Mouse (Mus musculus): Measurements from ENCODE around the gene Zfp507. TPM values are rescaled to one million over a fixed set of nuclear protein-coding genes. Genes with fewer than 3 reads are reported as not detected.

Gene Zfp507
- polyA plus RNA-seq, 1 experiment, result 7.0 TPM

DNA sequence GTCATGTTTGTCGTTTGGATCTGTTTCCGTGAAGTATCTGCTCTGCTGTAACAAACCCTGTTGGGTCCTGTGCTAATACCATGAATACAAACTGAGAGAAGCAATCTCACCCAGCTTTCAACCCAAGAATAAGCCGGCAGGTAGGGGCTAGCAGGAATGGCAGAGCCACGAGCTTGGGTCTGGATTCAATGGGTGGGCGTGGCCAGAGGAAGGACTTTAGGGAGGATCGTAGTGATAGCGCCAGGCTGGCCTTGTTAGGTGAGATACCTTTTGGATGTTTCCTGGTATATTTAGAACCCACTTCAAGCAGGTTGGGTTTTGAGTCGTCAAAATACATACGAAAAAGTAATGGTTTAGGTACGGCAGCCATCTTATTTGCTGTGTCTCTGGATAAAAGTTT, 1.4 kb upstream of the Zfp507 start:
- no peak overlapping the region for H3K27ac ChIP-seq (ENCODE audit: insufficient read depth, low read depth, low read length)
- H3K27me3 ChIP-seq (replicated peaks; ENCODE audit: control insufficient read depth, insufficient read depth, low read length), result no peaks in the 10 kb centered on the region
- no peak overlapping the region for H3K4me3 ChIP-seq (ENCODE audit: insufficient read depth, low read depth, low read length)
- no peak for DNase-seq
- TF ChIP-seq POLR2A (IDR thresholded peaks at IDR 0.05; ENCODE audit: low read depth, low read length) (no peak), CTCF (conservative IDR thresholded peaks at IDR 0.05; ENCODE audit: insufficient read depth, insufficient read length, low read depth, low read length) (no peak)
- WGBS, result 87% methylated on average over 10 of the region's 10 CpGs
- H3K36me3 ChIP-seq (ENCODE audit: control insufficient read depth, insufficient read depth, low read length), result peaks cover 4% of the 10 kb centered on the region
- 0 out of 2 replicates have a peak, but pooled peaks cover 4% of the 10 kb centered on the region for H3K4me1 ChIP-seq (ENCODE audit: control insufficient read depth, insufficient read depth, low read length)

GRCm38 (mm10) chr7:35802201-35802905, 450 bp downstream of the Zfp507 start:
- DNase-seq, result no peak
- H3K36me3 ChIP-seq (ENCODE audit: control insufficient read depth, insufficient read depth, low read length), result peaks cover 7% of the 10 kb centered on the region
- H3K27me3 ChIP-seq (replicated peaks; ENCODE audit: control insufficient read depth, insufficient read depth, low read length), result no peaks in the 10 kb centered on the region
- peak overlapping the region; percentile 96 for H3K4me3 ChIP-seq (ENCODE audit: insufficient read depth, low read depth, low read length)
- WGBS, result under 1% methylated on average over 48 of the region's 49 CpGs
- H3K4me1 ChIP-seq (ENCODE audit: control insufficient read depth, insufficient read depth, low read length), result 0 out of 2 replicates have a peak, but pooled peaks cover 4% of the 10 kb centered on the region
- TF ChIP-seq POLR2A (IDR thresholded peaks at IDR 0.05; ENCODE audit: low read depth, low read length), result no peak
- no peak for TF ChIP-seq CTCF (conservative IDR thresholded peaks at IDR 0.05; ENCODE audit: insufficient read depth, insufficient read length, low read depth, low read length)
- H3K27ac ChIP-seq (ENCODE audit: insufficient read depth, low read depth, low read length), result peak overlapping the region; percentile 69

- H3K4me3 ChIP-seq (ENCODE audit: insufficient read depth, low read depth, low read length), result no peak overlapping the region
- no peak for TF ChIP-seq POLR2A (IDR thresholded peaks at IDR 0.05; ENCODE audit: low read depth, low read length)
- WGBS, result 48% methylated on average over 7 of the region's 7 CpGs
- H3K4me1 ChIP-seq (ENCODE audit: control insufficient read depth, insufficient read depth, low read length), result 0 out of 2 replicates have a peak, but pooled peaks cover 1% of the 10 kb centered on the region
- no peak overlapping the region for H3K27ac ChIP-seq (ENCODE audit: insufficient read depth, low read depth, low read length)
- no peaks in the 10 kb centered on the region for H3K27me3 ChIP-seq (replicated peaks; ENCODE audit: control insufficient read depth, insufficient read depth, low read length)
- H3K36me3 ChIP-seq (ENCODE audit: control insufficient read depth, insufficient read depth, low read length), result peaks cover 9% of the 10 kb centered on the region
- DNase-seq, result peak; percentile 30
Measured at GRCm38 (mm10) chr7:35796123-35796522, 6.7 kb downstream of the Zfp507 start.

- TF ChIP-seq POLR2A (IDR thresholded peaks at IDR 0.05; ENCODE audit: low read depth, low read length) (no peak), CTCF (conservative IDR thresholded peaks at IDR 0.05; ENCODE audit: insufficient read depth, insufficient read length, low read depth, low read length) (no peak)
- 73% methylated on average over 12 of the region's 12 CpGs for WGBS
- Histone ChIP-seq H3K36me3 (ENCODE audit: control insufficient read depth, insufficient read depth, low read length) (peaks cover 8% of the 10 kb centered on the region), H3K4me3 (ENCODE audit: insufficient read depth, low read depth, low read length) (no peak overlapping the region), H3K27me3 (replicated peaks; ENCODE audit: control insufficient read depth, insufficient read depth, low read length) (no peaks in the 10 kb centered on the region), H3K27ac (ENCODE audit: insufficient read depth, low read depth, low read length) (no peak overlapping the region), H3K4me1 (ENCODE audit: control insufficient read depth, insufficient read depth, low read length) (no peaks in the 10 kb centered on the region)
- no peak for DNase-seq
Measured at GRCm38 (mm10) chr7:35794145-35794664, 8.6 kb downstream of the Zfp507 start.

DNA sequence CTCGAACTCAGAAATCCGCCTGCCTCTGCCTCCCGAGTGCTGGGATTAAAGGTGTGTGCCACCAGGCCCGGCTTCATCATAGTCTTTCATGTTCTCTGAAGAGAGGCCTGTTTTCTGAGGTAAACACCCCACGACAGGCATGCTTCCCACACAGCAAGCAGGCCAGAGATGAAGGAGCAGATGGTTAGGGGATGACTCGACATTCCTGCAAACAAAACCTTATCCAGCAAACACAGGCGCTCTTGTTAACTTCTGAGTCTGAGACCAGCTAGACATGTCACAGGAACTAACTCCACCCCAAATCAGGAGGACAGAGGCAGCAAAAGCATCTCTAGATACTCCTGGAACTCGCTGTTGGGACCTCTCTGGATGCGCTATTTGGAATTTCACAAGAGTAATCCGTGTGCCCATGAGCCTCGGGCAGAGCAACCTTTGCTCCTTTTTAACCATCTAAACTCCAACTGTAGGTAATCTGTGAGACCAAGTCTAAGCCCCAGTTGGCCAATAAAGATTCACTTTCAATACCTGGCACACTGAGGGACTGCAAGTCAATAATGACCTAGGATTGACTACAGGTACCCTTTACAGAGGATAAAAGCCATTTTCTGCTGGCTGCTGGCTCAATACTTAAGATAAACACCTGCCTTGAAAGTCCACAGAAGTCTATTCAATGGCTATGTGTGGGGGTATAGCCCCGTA, 10.5 kb downstream of the Zfp507 start:
- DNase-seq, result no peak
- TF ChIP-seq POLR2A (IDR thresholded peaks at IDR 0.05; ENCODE audit: low read depth, low read length), result no peak
- no peak for TF ChIP-seq CTCF (conservative IDR thresholded peaks at IDR 0.05; ENCODE audit: insufficient read depth, insufficient read length, low read depth, low read length)
- no peak overlapping the region for H3K27ac ChIP-seq (ENCODE audit: insufficient read depth, low read depth, low read length)
- 80% methylated on average over 12 of the region's 12 CpGs for WGBS
- H3K36me3 ChIP-seq (ENCODE audit: control insufficient read depth, insufficient read depth, low read length), result peaks cover 6% of the 10 kb centered on the region
- H3K27me3 ChIP-seq (replicated peaks; ENCODE audit: control insufficient read depth, insufficient read depth, low read length), result no peaks in the 10 kb centered on the region
- H3K4me3 ChIP-seq (ENCODE audit: insufficient read depth, low read depth, low read length), result no peak overlapping the region
- H3K4me1 ChIP-seq (ENCODE audit: control insufficient read depth, insufficient read depth, low read length), result no peaks in the 10 kb centered on the region

DNA sequence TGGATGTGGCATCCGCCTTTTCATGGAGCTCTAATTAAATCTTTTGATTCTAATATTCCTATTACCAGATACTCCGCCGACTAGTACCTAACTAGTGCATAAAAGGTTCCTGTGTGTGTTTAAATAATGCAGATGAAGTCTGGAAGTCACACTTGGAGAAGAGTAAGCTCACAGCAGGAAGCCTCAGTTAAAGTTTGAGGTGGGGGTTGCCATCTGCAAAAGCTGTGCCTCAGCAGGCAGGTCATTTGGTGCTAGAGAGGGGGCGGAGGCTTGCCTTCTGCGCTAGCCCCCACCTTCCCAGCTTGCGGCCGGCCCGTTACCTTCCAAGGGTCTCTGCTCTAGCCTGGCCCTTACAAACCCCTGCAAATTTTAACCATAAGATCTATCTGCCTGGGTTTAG, 11.9 kb downstream of the Zfp507 start:
- no peak for DNase-seq
- WGBS, result 72% methylated on average over 8 of the region's 8 CpGs
- no peak for TF ChIP-seq POLR2A (IDR thresholded peaks at IDR 0.05; ENCODE audit: low read depth, low read length)
- no peak for TF ChIP-seq CTCF (conservative IDR thresholded peaks at IDR 0.05; ENCODE audit: insufficient read depth, insufficient read length, low read depth, low read length)
- Histone ChIP-seq H3K4me1 (ENCODE audit: control insufficient read depth, insufficient read depth, low read length) (no peaks in the 10 kb centered on the region), H3K4me3 (ENCODE audit: insufficient read depth, low read depth, low read length) (no peak overlapping the region), H3K27me3 (replicated peaks; ENCODE audit: control insufficient read depth, insufficient read depth, low read length) (no peaks in the 10 kb centered on the region), H3K27ac (ENCODE audit: insufficient read depth, low read depth, low read length) (no peak overlapping the region), H3K36me3 (ENCODE audit: control insufficient read depth, insufficient read depth, low read length) (peaks cover 6% of the 10 kb centered on the region)

- peak; percentile 27 for DNase-seq
- peaks cover 6% of the 10 kb centered on the region; the same call in 1 of the 2 replicates for H3K36me3 ChIP-seq (ENCODE audit: control insufficient read depth, insufficient read depth, low read length)
- H3K4me3 ChIP-seq (ENCODE audit: insufficient read depth, low read depth, low read length), result no peak overlapping the region
- H3K27me3 ChIP-seq (replicated peaks; ENCODE audit: control insufficient read depth, insufficient read depth, low read length), result no peaks in the 10 kb centered on the region
- 68% methylated on average over 8 of the region's 8 CpGs for WGBS
- H3K27ac ChIP-seq (ENCODE audit: insufficient read depth, low read depth, low read length), result no peak overlapping the region
- H3K4me1 ChIP-seq (ENCODE audit: control insufficient read depth, insufficient read depth, low read length), result no peaks in the 10 kb centered on the region
- no peak for TF ChIP-seq CTCF (conservative IDR thresholded peaks at IDR 0.05; ENCODE audit: insufficient read depth, insufficient read length, low read depth, low read length)
- TF ChIP-seq POLR2A (IDR thresholded peaks at IDR 0.05; ENCODE audit: low read depth, low read length), result no peak
Measured at GRCm38 (mm10) chr7:35790201-35790600, 12.6 kb downstream of the Zfp507 start.
